Mouse (Mus musculus) brain, embryonic 14.5 days (tissue): ENCODE data around the gene Hdx.

Source experiments
- CTCF ChIP-seq: fragments of 200-500 bp; IDR thresholded peaks from 2 replicates; pipeline ENCODE4 v1.5.1; 2012; ENCODE audit warnings: inconsistent platforms, mild to moderate bottlenecking, moderate library complexity, borderline replicate concordance; ENCODE audit not compliant: insufficient read depth, insufficient read length; ENCODE audit errors: extremely low read depth
- POLR2A ChIP-seq: fragments of 200-500 bp; IDR thresholded peaks from 2 replicates; pipeline ENCODE4 v1.6.1; 2012; ENCODE audit warnings: mild to moderate bottlenecking, inconsistent platforms, borderline replicate concordance; ENCODE audit not compliant: poor library complexity, insufficient read depth, insufficient read length, severe bottlenecking; ENCODE audit errors: extremely low read depth

GRCm38 (mm10) chrX:111577044-111577443 lies 119.8 kb downstream of the Hdx start:
- TF ChIP-seq POLR2A (no peak), CTCF (no peak)
